Mouse (Mus musculus) neural tube, postnatal 0 days (tissue): ENCODE measurements around the gene Trpc5. TPM values are rescaled to one million over a fixed set of nuclear protein-coding genes. Genes with fewer than 3 reads are reported as not detected.

ENCODE experiments used
- polyA plus RNA-seq: library from polyadenylated mRNA; unstranded; fragments of >200 nt; fragmentation: Nextera tagmentation; extraction: Ambion mirVana; gene quantifications from 2 replicates; pipeline ENCODE4 v1.2.1, GENCODE M21; 2015

Trpc5 gene
- polyA plus RNA-seq = 4.9 and 6.1 TPM in 2 replicates

GRCm38 (mm10) chrX:144688142-144688206 is at the start of gene Trpc5:
TSS of gene Trpc5 (minus strand) at chrX:144688180.

GRCm38 (mm10) chrX:144688207-144689118 is 483 bp upstream of the Trpc5 start, which contains the start of gene Rtl4:
TSS of gene Rtl4 (plus strand) at chrX:144688907.

GRCm38 (mm10) chrX:144456281-144456680 is 231.7 kb downstream of the Trpc5 start, which contains the start of gene Trpc5os:
TSS of gene Trpc5os (plus strand) at chrX:144456581.

Other genes with a start within 250 kb of the Trpc5 start
- 0.18 TPM in 1 of 2 replicates, not detected in the other for gene Trpc5os, start 231.6 kb downstream of the Trpc5 start, polyA plus RNA-seq
- 2.0 and 2.1 TPM in 2 replicates for gene Rtl4, start 727 bp upstream of the Trpc5 start, polyA plus RNA-seq